Mouse (Mus musculus): Measurements from ENCODE around the gene Ankib1. TPM values are rescaled to one million over a fixed set of nuclear protein-coding genes. Genes with fewer than 3 reads are reported as not detected.
"Not testable (repeated sequence)": the region's sequence is repeated elsewhere in the genome, so short reads cannot be mapped to it uniquely, and the experiment has no call there.

The Ankib1 gene
- polyA plus RNA-seq, 1 experiment, result 10.1 TPM

DNA sequence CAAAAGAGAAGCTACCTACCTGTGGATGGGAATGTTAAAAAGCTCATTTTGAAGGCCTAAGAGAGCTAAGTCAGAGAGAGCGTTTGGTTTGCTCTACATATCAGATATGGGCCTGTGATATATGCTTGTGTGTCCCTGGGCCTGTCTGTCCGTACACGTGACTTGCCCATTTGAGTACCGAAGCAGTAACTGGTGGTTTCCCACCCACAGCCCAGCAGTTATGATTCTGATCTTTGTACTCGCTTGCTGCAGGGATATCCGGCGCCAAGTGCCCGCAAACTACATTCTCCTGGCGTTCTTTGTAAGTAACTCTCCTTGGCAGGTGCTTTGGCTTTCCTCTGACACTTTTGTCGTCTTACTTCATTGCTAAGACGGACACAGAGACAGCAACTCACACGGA lies 136.1 kb downstream of the Ankib1 start:
- Histone ChIP-seq H3K4me3 (replicated peaks; ENCODE audit: control insufficient read depth, low read depth, low read length) (no peak overlapping the region), H3K27ac (ENCODE audit: control insufficient read depth, insufficient read depth, low read depth, low read length, poor library complexity) (no peak overlapping the region), H3K4me1 (ENCODE audit: control insufficient read depth, insufficient read depth, low read length) (no peaks in the 10 kb centered on the region; the same call in 1 of the 2 replicates)
- no peak for TF ChIP-seq POLR2A (IDR thresholded peaks at IDR 0.05; ENCODE audit: borderline replicate concordance, control insufficient read depth, low read depth, low read length)
- TF ChIP-seq CTCF (IDR thresholded peaks at IDR 0.05; ENCODE audit: control insufficient read depth, insufficient read depth, low read length), result no peak
- WGBS, result 54% methylated on average over 12 of the region's 12 CpGs

DNA sequence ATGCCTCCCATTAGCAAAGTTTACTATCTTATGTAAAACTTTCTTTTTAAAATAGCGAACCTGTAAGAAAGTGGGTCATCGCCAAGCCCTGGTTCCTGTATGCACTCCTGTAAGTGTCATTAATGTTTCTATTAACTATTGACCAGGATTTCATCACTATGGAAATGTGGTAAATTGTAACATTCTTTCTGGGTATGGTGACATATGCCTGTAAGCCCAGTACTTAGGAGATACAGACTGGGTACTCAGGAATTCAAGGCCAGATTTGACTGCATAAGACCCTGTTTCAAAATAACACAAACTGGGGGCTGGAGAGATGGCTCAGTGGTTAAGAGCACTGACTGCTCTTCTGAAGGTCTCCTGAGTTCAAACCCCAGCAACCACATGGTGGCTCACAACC lies 137.5 kb downstream of the Ankib1 start:
- WGBS, result 69% methylated on average over 2 of the region's 2 CpGs
- Histone ChIP-seq H3K27ac (ENCODE audit: control insufficient read depth, insufficient read depth, low read depth, low read length, poor library complexity) (no peak overlapping the region), H3K4me3 (replicated peaks; ENCODE audit: control insufficient read depth, low read depth, low read length) (no peak overlapping the region), H3K4me1 (ENCODE audit: control insufficient read depth, insufficient read depth, low read length) (no peaks in the 10 kb centered on the region; the same call in 1 of the 2 replicates)
- TF ChIP-seq CTCF (IDR thresholded peaks at IDR 0.05; ENCODE audit: control insufficient read depth, insufficient read depth, low read length) (no peak), POLR2A (IDR thresholded peaks at IDR 0.05; ENCODE audit: borderline replicate concordance, control insufficient read depth, low read depth, low read length) (no peak)

DNA sequence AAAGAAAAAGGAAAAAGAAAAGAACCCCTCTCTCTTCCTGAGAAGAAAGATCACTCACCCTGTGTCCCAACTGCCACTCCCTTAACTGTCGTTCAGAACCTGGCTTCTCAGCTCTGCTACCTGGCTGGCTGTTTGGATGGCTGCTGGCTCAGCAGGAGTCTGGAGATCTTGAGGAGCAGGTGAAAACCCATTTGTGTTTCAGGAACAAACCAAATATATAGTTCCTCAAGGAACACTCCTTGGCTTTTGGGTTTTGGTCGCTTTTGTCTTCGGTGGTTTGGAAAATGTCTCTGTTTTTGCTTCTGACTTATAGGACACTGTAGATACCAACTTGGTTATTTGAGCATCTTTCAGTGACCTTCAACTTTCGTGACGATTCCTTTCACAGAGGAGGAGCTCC lies 145.6 kb downstream of the Ankib1 start, which contains the start of gene Gatad1:
Gatad1 (minus strand) TSS at position 101 of the 400 bp plus-strand sequence.
- H3K27ac ChIP-seq (ENCODE audit: control insufficient read depth, insufficient read depth, low read depth, low read length, poor library complexity), result no peak within 1 kb of the TSS
- WGBS, result 82% methylated on average over 5 of the region's 5 CpGs
- H3K4me1 ChIP-seq (ENCODE audit: control insufficient read depth, insufficient read depth, low read length), result no peaks in the 10 kb centered on the region
- no peak within 1 kb of the TSS for H3K4me3 ChIP-seq (replicated peaks; ENCODE audit: control insufficient read depth, low read depth, low read length)
- TF ChIP-seq CTCF (IDR thresholded peaks at IDR 0.05; ENCODE audit: control insufficient read depth, insufficient read depth, low read length), result no peak
- TF ChIP-seq POLR2A (IDR thresholded peaks at IDR 0.05; ENCODE audit: borderline replicate concordance, control insufficient read depth, low read depth, low read length), result no peak

DNA sequence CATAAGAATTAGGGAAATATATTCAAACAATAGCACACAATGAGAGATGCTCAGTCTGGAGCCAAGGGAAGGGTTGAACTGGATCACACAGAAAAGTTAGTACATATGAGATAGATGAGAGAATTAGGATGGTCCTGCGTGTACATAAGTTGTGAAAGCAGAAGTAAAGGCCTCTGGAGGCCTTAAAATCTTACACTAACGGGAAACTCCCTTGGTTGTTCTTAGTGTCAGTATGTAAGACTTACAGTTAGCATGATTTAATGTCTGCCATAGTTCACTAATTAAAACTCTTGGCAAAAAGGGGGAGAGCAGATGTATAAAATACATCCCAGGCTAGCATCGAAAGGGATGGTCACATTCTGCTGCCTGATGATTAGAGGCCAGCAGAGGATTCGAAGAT lies 148.9 kb downstream of the Ankib1 start:
- no peak overlapping the region for H3K4me3 ChIP-seq (replicated peaks; ENCODE audit: control insufficient read depth, low read depth, low read length)
- TF ChIP-seq POLR2A (IDR thresholded peaks at IDR 0.05; ENCODE audit: borderline replicate concordance, control insufficient read depth, low read depth, low read length), result no peak
- no peak for TF ChIP-seq CTCF (IDR thresholded peaks at IDR 0.05; ENCODE audit: control insufficient read depth, insufficient read depth, low read length)
- no peaks in the 10 kb centered on the region for H3K4me1 ChIP-seq (ENCODE audit: control insufficient read depth, insufficient read depth, low read length)
- no peak overlapping the region for H3K27ac ChIP-seq (ENCODE audit: control insufficient read depth, insufficient read depth, low read depth, low read length, poor library complexity)
- WGBS, result 48% methylated on average over 4 of the region's 4 CpGs

DNA sequence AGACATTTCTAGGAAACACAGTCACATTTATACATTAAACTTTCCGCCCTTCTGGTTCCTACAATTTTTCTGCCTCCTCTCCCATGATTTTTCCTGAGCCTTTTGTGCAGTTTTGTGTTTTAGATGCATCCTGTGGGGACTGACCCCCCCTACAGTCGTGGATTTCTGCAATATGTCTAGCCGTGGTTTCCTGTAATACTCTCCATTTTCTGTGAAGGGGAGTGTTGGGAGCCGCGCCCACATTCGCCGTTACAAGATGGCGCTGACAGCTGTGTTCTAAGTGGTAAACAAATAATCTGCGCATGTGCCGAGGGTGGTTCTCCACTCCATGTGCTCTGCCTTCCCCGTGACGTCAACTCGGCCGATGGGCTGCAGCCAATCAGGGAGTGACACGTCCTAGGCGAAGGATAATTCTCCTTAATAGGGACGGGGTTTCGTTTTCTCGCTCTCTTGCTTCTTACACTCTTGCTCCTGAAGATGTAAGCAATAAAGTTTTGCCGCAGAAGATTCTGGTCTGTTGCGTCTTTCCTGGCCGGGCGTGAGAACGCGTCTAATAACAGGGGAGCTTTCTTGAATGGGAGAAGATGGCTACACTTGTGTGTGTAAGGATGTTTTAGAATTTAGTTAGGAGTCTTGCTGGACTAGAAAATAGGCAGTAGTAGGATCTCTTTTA lies 149.7 kb downstream of the Ankib1 start:
- not testable (repeated sequence) for H3K4me3 ChIP-seq (replicated peaks; ENCODE audit: control insufficient read depth, low read depth, low read length); H3K4me1 ChIP-seq (ENCODE audit: control insufficient read depth, insufficient read depth, low read length); H3K27ac ChIP-seq (ENCODE audit: control insufficient read depth, insufficient read depth, low read depth, low read length, poor library complexity)
- 78% methylated on average over 19 of the region's 25 CpGs for WGBS

DNA sequence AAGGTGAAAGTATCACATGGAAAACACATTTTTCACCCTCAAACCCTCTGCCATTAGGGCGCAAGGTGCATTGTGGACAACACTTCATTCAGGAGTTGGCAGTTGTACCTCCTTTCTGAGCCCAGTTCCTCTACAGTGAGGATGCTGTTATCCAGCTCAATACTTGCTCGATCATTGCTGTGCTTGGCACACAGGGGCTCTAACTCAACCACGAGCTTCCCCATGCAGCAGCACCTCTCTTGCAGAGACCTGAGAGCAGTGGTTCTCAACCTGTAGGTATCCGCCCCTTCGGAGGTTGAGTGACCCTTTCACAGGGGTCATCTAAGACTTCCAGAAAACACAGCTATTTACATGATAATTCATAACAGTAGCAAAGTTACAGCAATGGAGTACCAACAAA lies 151.1 kb downstream of the Ankib1 start:
- Histone ChIP-seq H3K4me3 (replicated peaks; ENCODE audit: control insufficient read depth, low read depth, low read length) (no peak overlapping the region), H3K27ac (ENCODE audit: control insufficient read depth, insufficient read depth, low read depth, low read length, poor library complexity) (no peak overlapping the region), H3K4me1 (ENCODE audit: control insufficient read depth, insufficient read depth, low read length) (no peaks in the 10 kb centered on the region; the same call in 1 of the 2 replicates)
- TF ChIP-seq POLR2A (IDR thresholded peaks at IDR 0.05; ENCODE audit: borderline replicate concordance, control insufficient read depth, low read depth, low read length), result no peak
- TF ChIP-seq CTCF (IDR thresholded peaks at IDR 0.05; ENCODE audit: control insufficient read depth, insufficient read depth, low read length), result no peak
- WGBS, result 57% methylated on average over 5 of the region's 5 CpGs

DNA sequence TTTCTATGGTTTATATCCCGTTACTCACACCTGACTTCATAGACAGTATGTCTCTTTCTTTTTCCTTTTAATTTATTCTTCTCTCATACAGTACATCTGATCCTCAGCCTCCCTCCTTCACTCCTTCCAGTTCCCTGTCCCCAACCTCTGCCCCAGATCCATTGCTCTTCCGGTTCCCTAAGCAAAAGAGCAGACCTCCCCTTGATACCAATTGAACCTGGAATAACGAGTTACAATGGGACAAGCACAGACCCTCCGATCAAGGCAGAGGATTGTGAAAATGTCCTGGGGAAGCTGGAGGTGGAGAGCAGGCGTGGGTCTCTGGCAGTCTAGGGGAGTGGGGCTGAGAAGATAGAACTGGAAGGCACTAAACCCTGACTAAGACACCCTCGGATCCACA lies 151.8 kb downstream of the Ankib1 start, which contains the start of gene Tmbim7:
Tmbim7 (plus strand) TSS at position 301 of the 400 bp plus-strand sequence.
- no peak for TF ChIP-seq POLR2A (IDR thresholded peaks at IDR 0.05; ENCODE audit: borderline replicate concordance, control insufficient read depth, low read depth, low read length)
- no peak for TF ChIP-seq CTCF (IDR thresholded peaks at IDR 0.05; ENCODE audit: control insufficient read depth, insufficient read depth, low read length)
- Histone ChIP-seq H3K27ac (ENCODE audit: control insufficient read depth, insufficient read depth, low read depth, low read length, poor library complexity) (no peak within 1 kb of the TSS), H3K4me1 (ENCODE audit: control insufficient read depth, insufficient read depth, low read length) (no peaks in the 10 kb centered on the region; the same call in 1 of the 2 replicates), H3K4me3 (replicated peaks; ENCODE audit: control insufficient read depth, low read depth, low read length) (no peak within 1 kb of the TSS)
- WGBS, result 80% methylated on average over 6 of the region's 6 CpGs

DNA sequence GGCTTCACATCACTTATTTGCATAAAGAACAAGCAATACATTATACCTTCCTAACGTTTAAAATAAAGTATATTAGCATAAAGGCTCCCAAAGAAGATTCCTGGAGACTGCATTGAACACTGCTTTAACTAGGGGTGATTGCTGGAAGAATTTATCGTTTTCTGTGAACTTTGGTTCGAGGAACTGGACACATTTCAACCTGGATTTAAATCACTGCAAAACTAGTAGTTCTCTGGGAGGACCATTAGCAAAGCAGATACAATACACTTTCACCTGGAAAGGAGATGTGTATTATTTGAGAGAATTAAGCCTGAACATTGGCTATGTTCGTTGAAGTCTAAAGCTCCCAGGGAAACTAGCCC lies 153.9 kb downstream of the Ankib1 start:
- TF ChIP-seq CTCF (IDR thresholded peaks at IDR 0.05; ENCODE audit: control insufficient read depth, insufficient read depth, low read length), result no peak
- TF ChIP-seq POLR2A (IDR thresholded peaks at IDR 0.05; ENCODE audit: borderline replicate concordance, control insufficient read depth, low read depth, low read length), result no peak
- Histone ChIP-seq H3K4me3 (replicated peaks; ENCODE audit: control insufficient read depth, low read depth, low read length) (no peak overlapping the region), H3K4me1 (ENCODE audit: control insufficient read depth, insufficient read depth, low read length) (no peaks in the 10 kb centered on the region; the same call in 1 of the 2 replicates), H3K27ac (ENCODE audit: control insufficient read depth, insufficient read depth, low read depth, low read length, poor library complexity) (no peak overlapping the region)
- WGBS, result 60% methylated on average over 4 of the region's 4 CpGs

Measured in bone marrow, adult 2 months (tissue).